Mouse (Mus musculus) kidney, embryonic 16.5 days (tissue): ENCODE data around the gene Rgl1. TPM values are rescaled to one million over a fixed set of nuclear protein-coding genes. Genes with fewer than 3 reads are reported as not detected.
A peak's percentile ranks its signal among the peaks of the same experiment; 100 is the strongest.

Source experiments
- ATAC-seq: fragments of 200-750 bp; cut with Nextera tagmentation; 2 replicates; pipeline ENCODE4 v1.8.0; 2017; ENCODE audit warnings: moderate TSS enrichment; ENCODE audit not compliant: low FRiP score, low TSS enrichment
- H3K27ac ChIP-seq: fragments of 300-500 bp; sonication (generic); 2 replicates; pipeline ENCODE4 v1.5.1; 2014; ENCODE audit warnings: low read length
- H3K27me3 ChIP-seq: fragments of 300-500 bp; sonication (generic); 2 replicates; pipeline ENCODE4 v1.6.1; 2014; ENCODE audit warnings: low read length, control low read depth, mixed read lengths; ENCODE audit not compliant: insufficient read depth
- H3K36me3 ChIP-seq: fragments of 300-500 bp; sonication (generic); 2 replicates; pipeline ENCODE4 v1.6.1; 2014; ENCODE audit warnings: low read length, control low read depth, mixed read lengths; ENCODE audit not compliant: insufficient read depth
- H3K4me1 ChIP-seq: fragments of 300-500 bp; sonication (generic); 2 replicates; pipeline ENCODE4 v1.6.1; 2014; ENCODE audit warnings: low read length, control low read depth, mixed read lengths; ENCODE audit not compliant: insufficient read depth
- H3K4me2 ChIP-seq: fragments of 300-500 bp; sonication (generic); replicated peaks from 2 replicates; pipeline ENCODE4 v1.6.1; 2014; ENCODE audit warnings: low read depth, low read length
- H3K4me3 ChIP-seq: fragments of 300-500 bp; sonication (generic); 2 replicates; pipeline ENCODE4 v1.5.1; 2014; ENCODE audit warnings: mild to moderate bottlenecking, low read length
- H3K9ac ChIP-seq: fragments of 300-500 bp; sonication (generic); replicated peaks from 2 replicates; pipeline ENCODE4 v1.6.1; 2014; ENCODE audit warnings: low read length
- H3K9me3 ChIP-seq: fragments of 300-500 bp; sonication (generic); 2 replicates; pipeline ENCODE4 v1.6.1; 2016; ENCODE audit warnings: low read length, control low read depth
- WGBS: fragments of 180-500 bp; shearing (Covaris S2); extraction: QIAGEN DNeasy Blood & Tissue Kit; methylation state at CpG from one replicate; pipeline ENCODE4 v1.1.7; 2014; 5-methylcytosine and 5-hydroxymethylcytosine counted together
- polyA plus RNA-seq: library from polyadenylated mRNA; unstranded; fragments of >200 nt; fragmentation: Nextera tagmentation; extraction: Ambion mirVana; gene quantifications from 2 replicates; pipeline ENCODE4 v1.2.1, GENCODE M21; 2015

The Rgl1 gene
- polyA plus RNA-seq, 1 experiment from 2014 or later = 58.6 TPM

DNA sequence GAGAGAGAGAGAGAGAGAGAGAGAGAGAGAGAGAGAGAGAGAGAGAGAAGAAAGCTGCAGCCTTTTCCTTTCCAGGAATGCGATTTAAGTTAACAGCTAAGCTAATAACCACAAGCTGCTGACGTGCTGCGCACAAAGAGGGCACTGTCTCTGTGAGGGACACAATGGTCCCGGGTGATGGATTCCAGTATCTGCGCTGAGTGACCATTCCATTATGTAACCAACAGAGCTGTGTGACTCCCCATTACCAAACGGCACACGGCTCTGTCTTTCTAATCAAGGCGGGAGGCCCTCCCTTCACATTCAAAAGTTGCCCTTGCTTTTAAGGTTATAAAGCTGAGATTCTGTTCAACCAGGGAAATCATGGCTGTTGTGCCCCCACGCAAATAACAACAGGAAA, 162.5 kb downstream of the Rgl1 start:
- no peaks in the 10 kb centered on the region for H3K27me3 ChIP-seq
- 72% methylated on average over 9 of the region's 9 CpGs for WGBS
- H3K4me1 ChIP-seq = peaks cover 46% of the 10 kb centered on the region

DNA sequence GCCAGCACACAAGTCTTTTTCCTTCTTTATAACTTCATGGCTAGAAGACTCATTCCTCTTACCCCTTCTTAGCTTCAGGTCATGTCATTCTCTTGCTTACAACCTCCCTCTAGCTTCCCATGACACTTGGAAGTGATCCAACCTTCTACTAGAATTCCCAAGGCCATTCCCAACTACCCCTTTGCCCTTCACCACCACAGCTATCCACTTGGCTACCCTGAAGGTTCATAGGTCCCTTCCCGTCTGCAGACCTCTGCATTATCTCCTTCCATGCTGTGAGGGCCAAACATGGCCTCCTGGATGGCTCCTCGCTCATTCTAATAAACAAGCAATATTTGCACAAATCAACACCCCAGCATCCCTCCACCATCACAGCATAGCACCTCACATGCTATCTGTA, 165.7 kb downstream of the Rgl1 start:
- Histone ChIP-seq H3K27me3 (no peaks in the 10 kb centered on the region), H3K9ac (no peak overlapping the region), H3K4me2 (no peak overlapping the region), H3K36me3 (peaks cover 5% of the 10 kb centered on the region; the same call in 1 of the 2 replicates), H3K9me3 (no peaks in the 10 kb centered on the region), H3K27ac (no peak overlapping the region), H3K4me1 (peaks cover 31% of the 10 kb centered on the region), H3K4me3 (no peak overlapping the region)
- 92% methylated on average over 2 of the region's 2 CpGs for WGBS
- no peak for ATAC-seq

More for the DNA sequence above, 162.5 kb downstream of the Rgl1 start:
- H3K4me2 ChIP-seq = no peak overlapping the region
- no peak overlapping the region for H3K9ac ChIP-seq
- H3K9me3 ChIP-seq = no peaks in the 10 kb centered on the region
- H3K27ac ChIP-seq = 0 out of 2 replicates have a peak overlapping the region, but pooled peaks have one; percentile 21
- no peak; the same call in 1 of the 2 replicates for ATAC-seq
- no peak overlapping the region for H3K4me3 ChIP-seq
- H3K36me3 ChIP-seq = peaks cover 11% of the 10 kb centered on the region; the same call in 1 of the 2 replicates

DNA sequence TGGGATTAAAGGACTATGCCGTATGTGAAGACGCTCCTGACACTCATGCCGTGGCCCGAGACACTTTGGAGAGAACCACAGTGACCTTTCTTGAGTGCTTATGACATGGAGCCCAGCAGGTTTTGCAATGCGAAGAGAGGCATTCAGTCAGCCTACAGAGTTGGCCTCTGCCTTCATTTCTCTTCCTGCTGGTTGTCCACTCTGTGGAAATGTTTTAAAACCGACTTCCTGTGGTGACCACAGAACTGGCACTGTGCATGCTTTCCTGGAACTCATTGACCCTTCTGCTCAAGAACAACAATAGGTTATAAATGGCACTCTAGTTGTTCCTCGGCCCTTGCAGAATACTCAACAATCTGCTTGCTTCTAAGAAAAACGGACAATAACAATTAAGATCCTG, 166.8 kb downstream of the Rgl1 start:
- H3K27ac ChIP-seq = peak overlapping the region; percentile 24

DNA sequence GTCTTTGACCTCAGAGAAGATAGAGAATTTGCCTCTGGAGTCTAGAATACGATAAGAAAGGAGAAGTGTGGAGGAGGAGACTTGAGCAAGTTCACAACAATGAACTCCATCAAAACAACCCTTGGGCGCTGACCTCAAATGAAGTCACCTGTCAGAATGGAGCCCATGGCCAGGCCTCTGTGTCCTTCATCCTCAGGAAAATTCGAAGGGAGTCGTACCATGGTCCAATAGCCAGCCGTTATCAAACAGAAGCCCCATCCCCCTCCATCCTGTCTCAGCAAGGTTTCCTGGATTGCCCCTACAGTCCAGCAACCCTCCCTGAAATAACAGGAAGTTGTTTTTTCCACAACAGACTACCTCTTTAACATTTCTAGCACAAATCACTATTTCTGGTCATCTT, 171.5 kb downstream of the Rgl1 start:
- Histone ChIP-seq H3K4me2 (no peak overlapping the region), H3K9ac (no peak overlapping the region), H3K4me1 (peaks cover 40% of the 10 kb centered on the region), H3K9me3 (no peaks in the 10 kb centered on the region), H3K27ac (peak overlapping the region; percentile 44), H3K27me3 (no peaks in the 10 kb centered on the region), H3K4me3 (no peak overlapping the region), H3K36me3 (0 out of 2 replicates have a peak, but pooled peaks cover 3% of the 10 kb centered on the region)
- 24% methylated on average over 5 of the region's 5 CpGs for whole genome bisulfite sequencing
- ATAC-seq = no peak

More for the DNA sequence above, 166.8 kb downstream of the Rgl1 start:
- ATAC-seq = no peak
- no peak overlapping the region for H3K4me2 ChIP-seq
- 0 out of 2 replicates have a peak, but pooled peaks cover 3% of the 10 kb centered on the region for H3K36me3 ChIP-seq
- no peak overlapping the region for H3K9ac ChIP-seq
- no peaks in the 10 kb centered on the region for H3K9me3 ChIP-seq
- H3K4me3 ChIP-seq = no peak overlapping the region
- WGBS = 69% methylated on average over 8 of the region's 8 CpGs
- no peaks in the 10 kb centered on the region for H3K27me3 ChIP-seq
- peaks cover 37% of the 10 kb centered on the region for H3K4me1 ChIP-seq

DNA sequence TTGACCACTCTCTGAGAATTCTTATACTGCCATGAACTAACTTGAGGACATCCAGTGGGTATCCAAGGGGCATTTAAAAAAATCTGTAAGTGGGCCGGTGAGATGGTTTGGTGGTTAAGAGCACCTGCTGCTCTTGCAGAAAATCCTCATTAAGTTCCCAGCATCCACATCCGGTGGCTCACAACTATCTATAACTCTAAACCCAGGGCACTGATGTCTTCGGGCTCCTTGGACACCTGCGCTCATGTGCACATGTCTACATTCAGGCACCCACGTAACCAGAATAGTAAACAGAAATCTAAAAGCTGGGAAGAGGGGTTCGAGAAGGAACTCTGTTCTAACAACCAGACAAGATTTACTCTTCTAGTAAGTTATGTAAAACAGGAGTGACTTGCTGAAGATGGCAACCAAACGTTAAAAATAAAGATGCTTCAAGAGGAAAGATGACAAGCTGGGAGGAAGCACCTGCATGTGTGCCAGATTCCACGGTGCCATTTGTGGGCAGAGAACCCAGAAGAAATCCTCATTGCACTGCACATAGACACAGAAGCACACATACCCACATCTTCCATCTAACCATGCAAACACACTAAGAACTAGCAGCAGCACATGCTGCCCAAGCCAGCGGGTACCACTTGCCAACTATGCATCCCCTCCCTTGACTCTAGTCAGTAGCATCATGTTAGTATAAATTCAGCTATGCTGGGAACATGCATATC, 172.2 kb downstream of the Rgl1 start:
- Histone ChIP-seq H3K27ac (peak overlapping the region; percentile 44), H3K9me3 (no peaks in the 10 kb centered on the region), H3K36me3 (no peaks in the 10 kb centered on the region), H3K4me3 (no peak overlapping the region), H3K9ac (no peak overlapping the region), H3K27me3 (no peaks in the 10 kb centered on the region), H3K4me1 (peaks cover 40% of the 10 kb centered on the region), H3K4me2 (no peak overlapping the region)
- whole genome bisulfite sequencing = 87% methylated on average over 9 of the region's 9 CpGs
- no peak for ATAC-seq

DNA sequence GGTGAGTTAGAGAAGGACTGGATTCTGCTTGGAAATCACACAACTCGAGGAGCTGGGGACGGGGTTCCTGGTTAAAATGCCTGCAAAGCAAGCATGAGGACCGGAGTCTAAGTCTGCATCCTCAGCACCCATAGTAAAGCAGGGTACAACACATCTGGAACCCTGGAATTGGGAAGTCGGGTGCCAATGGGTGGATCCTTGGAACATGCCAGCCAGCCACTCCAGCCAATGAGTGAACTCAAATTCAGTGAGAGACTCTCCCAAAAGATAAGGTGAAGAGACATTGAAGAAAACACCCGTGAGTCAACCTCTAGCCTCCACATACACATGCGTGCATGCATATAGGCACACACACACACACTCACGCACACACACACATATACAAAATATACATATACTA, 172.8 kb downstream of the Rgl1 start:
- H3K9me3 ChIP-seq = no peaks in the 10 kb centered on the region
- ATAC-seq = no peak
- H3K27me3 ChIP-seq = no peaks in the 10 kb centered on the region
- no peak overlapping the region for H3K4me2 ChIP-seq
- H3K4me1 ChIP-seq = peaks cover 39% of the 10 kb centered on the region
- WGBS = 92% methylated on average over 7 of the region's 7 CpGs
- H3K36me3 ChIP-seq = no peaks in the 10 kb centered on the region
- H3K27ac ChIP-seq = no peak overlapping the region; the same call in 1 of the 2 replicates
- no peak overlapping the region for H3K4me3 ChIP-seq
- H3K9ac ChIP-seq = no peak overlapping the region

DNA sequence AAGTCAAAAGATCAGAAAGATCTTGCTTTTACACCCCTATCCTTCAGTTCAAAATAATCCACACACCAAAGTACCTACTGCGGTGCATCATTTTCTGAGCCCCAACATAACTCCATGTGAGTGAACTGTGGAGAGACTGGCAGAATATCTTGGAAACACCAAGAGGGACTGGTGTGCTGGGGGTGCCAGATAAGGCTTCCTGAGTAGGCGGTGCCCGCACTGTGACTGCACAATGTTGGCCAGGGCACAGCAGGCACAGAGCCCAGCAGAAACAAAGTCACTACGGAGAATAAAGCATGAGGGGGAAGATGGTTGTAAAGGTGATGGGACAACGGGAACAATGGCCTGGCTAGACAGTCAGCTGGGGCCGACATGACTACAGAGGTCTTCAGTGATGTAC, 173.5 kb downstream of the Rgl1 start:
- H3K4me1 ChIP-seq = peaks cover 36% of the 10 kb centered on the region
- H3K27ac ChIP-seq = no peak overlapping the region
- H3K27me3 ChIP-seq = no peaks in the 10 kb centered on the region
- H3K9me3 ChIP-seq = no peaks in the 10 kb centered on the region
- H3K9ac ChIP-seq = no peak overlapping the region
- H3K4me3 ChIP-seq = no peak overlapping the region
- 83% methylated on average over 6 of the region's 6 CpGs for WGBS
- H3K4me2 ChIP-seq = no peak overlapping the region
- no peaks in the 10 kb centered on the region for H3K36me3 ChIP-seq
- ATAC-seq = no peak

DNA sequence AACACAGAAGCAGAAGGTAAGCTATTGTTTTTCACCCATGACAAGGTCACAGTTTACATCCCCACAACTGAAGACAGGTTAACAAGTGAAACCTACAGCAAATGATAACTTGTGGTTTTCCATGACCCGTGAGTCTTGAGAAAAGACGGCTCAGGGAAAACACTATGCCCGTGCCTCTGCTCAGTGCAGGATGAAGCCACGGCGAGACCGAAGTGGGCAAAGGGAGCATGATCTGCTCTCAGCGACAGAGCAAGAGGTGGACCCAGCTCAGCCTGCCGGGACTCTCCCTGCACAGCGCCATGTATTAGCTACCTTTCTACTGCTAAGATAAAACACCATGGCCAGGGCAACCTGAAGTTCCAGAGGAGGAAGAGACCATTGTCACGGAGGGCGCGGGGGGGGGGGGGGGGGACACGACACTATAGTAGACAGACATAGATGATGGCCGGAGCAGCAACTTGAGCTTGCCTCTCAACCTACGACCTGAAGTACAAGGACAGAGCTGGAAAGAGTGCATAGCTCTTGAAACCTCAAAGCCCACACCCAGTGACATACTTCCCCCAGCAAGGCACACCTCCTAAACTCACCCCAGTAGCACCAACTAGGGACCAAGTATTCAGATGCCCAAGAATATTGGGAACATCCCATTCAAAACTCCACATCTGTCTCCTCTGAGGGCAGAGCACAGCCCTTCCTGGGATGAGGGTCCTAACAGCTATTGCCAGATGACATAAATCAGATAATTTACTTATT, 174.2 kb downstream of the Rgl1 start:
- H3K36me3 ChIP-seq = no peaks in the 10 kb centered on the region
- H3K4me3 ChIP-seq = no peak overlapping the region
- no peaks in the 10 kb centered on the region for H3K27me3 ChIP-seq
- no peaks in the 10 kb centered on the region for H3K9me3 ChIP-seq
- WGBS = 92% methylated on average over 14 of the region's 15 CpGs
- no peak overlapping the region for H3K27ac ChIP-seq
- ATAC-seq = no peak
- peaks cover 36% of the 10 kb centered on the region for H3K4me1 ChIP-seq
- H3K4me2 ChIP-seq = no peak overlapping the region
- H3K9ac ChIP-seq = no peak overlapping the region

DNA sequence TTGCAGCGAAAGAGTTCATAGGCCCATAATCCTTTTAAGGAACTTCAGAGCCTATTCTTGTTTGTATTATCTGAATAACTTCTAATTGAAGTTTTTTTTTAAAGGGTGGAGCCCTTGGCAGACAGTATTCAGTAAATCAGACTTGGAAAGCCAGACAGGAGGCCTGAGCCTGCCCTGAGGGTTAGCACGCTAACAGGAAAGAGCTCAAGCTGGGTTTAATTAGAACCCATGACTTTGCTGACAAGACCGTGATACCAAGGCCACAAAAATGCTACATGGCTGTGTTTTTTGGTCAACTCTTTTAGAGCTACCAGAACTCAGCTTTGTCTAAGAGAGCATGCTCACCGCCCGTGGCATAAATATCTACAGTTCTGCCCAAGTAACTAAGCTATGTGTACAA, 175.8 kb downstream of the Rgl1 start:
- Histone ChIP-seq H3K27ac (no peak overlapping the region), H3K4me3 (no peak overlapping the region)

More for the DNA sequence above, 175.8 kb downstream of the Rgl1 start:
- Histone ChIP-seq H3K36me3 (peaks cover 5% of the 10 kb centered on the region; the same call in 1 of the 2 replicates), H3K27me3 (no peaks in the 10 kb centered on the region), H3K4me2 (no peak overlapping the region), H3K9me3 (no peaks in the 10 kb centered on the region), H3K9ac (no peak overlapping the region), H3K4me1 (peaks cover 32% of the 10 kb centered on the region)
- no peak for ATAC-seq
- 69% methylated on average over 5 of the region's 5 CpGs for WGBS
